Mouse (Mus musculus) spleen, postnatal 36 days (tissue): ENCODE data around the gene Gsg1.

Source experiments
- DNase-seq, 2 experiments: peaks; one replicate each; pipeline ENCODE4 v3.0.0; 2022; ENCODE audit warnings: low spot score in 2 of 2, mixed read lengths in 1 of 2

The Gsg1 gene

DNA sequence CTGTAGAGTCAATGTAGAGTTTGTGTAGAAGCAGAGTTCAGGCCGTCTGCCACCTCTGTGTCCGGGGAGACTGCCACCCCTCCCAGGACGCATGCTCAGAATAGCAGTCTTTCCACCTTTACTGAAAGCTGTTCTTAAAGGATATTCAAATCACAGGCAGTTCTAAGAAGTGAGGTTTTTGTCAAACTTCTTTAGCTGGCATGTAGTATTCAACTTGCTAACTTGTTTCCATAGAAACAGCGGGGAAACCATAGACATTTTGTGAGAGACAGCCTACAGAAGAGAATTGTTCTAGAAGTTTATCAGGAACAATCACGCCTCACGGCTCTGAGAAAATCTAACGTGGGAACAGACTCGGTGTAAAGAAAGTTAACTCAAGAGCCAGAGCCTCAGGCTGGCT, 47.2 kb downstream of the Gsg1 start:
- no peak for DNase-seq

- DNase-seq, result no peak
Observed at GRCm38 (mm10) chr6:135205802-135206201, 48.3 kb downstream of the Gsg1 start.

GRCm38 (mm10) chr6:135204869-135205268, 49.3 kb downstream of the Gsg1 start:
- DNase-seq, result no peak

- DNase-seq, result no peak
Observed at GRCm38 (mm10) chr6:135203737-135204136, 50.4 kb downstream of the Gsg1 start.

GRCm38 (mm10) chr6:135202668-135203067, 51.5 kb downstream of the Gsg1 start:
- no peak for DNase-seq

DNA sequence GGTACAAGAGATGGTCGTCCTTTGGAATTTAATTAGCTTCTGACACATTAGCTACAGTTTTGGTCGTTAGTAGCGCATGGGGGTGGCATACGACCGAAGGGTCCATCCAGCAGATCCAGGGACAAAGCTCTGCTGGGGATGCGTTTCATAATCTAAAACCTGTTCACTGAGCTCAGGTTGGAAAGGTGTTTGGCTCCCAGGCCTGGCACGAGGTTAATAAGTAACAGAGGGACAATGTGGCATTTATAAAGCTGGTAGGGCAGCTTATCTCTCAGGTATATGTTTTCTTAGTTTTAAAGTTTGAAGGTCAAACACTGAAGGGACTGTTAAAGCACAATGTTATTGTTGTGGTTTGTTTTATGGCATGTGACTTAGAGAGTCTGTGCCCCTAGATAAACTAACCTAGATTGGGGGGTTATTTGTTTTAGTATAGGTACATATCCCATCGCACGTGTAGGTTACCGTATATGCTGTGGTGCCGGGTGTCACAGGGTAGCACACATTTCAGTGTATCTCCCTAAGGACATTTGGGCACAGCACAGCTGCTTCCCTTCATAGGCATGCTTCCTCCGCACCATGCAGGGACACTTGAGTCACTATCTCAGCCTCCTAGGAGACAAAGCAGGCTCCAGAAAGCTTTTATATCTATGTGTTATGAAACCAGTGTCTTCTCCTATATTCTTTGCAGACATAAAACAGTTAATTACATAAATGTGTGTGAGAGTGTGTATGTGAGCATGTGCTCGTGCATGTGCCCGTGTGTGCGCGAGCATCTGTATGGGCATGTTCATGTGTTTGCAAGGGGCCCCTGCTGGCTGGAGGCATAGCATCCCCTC, 53.8 kb downstream of the Gsg1 start:
- no peak for DNase-seq

GRCm38 (mm10) chr6:135198726-135199125, 55.4 kb downstream of the Gsg1 start:
- no peak for DNase-seq

DNA sequence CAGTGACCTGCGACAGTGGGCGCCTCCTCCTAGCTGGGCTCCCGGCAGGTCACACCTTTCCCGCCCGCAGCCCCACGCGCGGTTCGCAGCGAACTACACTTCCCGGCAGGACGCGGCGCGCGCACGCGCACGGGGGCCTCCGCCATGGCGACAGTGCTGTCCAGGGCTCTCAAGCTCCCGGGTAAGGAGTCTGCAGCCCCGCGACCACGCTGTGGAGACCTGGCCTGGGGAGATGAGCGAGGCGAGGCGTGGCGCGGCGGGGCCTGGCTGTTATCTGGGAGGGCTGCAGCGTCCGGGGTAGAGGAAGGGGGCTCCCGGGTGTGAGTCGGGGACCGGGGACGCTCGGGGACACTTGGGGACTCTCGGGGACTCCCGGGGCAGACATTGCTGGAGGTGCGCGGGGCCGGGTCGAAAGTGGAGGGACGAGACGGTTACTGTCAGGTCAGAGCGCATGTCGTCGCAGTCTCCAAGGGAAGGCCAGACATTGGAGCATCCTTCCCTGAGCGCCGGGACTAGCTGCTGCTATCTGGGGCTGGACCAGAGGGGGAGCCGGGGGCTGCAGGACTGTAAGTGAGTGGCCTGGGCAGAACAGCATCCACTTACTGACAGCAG, 56.1 kb downstream of the Gsg1 start, which contains the start of the genes Fam234b and Hebp1:
Fam234b (plus strand) TSS at position 57 of the 612 bp plus-strand sequence.
Hebp1 (minus strand) TSS at position 102 of the 612 bp plus-strand sequence.
- DNase-seq, result peak; percentile 85 to 88

GRCm38 (mm10) chr6:135197446-135197845, 56.7 kb downstream of the Gsg1 start:
- DNase-seq, result no peak

DNA sequence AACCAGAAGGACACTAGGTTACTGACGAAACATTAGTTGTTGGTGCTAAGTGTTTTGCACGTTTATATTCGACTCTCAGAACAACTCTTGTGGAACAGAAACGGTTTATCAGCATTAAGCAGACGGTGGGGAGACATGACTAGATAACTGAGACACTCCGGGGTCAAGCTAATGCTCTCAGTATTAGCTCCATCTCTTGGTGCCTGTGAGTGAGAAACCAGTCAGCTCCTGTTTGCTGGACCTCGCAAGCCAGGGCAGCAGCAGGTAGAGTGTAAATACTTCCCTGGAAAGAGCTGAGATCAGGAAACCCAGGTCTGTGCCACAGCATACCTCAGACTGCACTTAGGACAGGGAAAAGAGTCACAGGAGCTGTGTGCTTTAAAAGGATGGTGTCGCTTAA, 57.4 kb downstream of the Gsg1 start:
- DNase-seq, result peak; percentile 45 to 73

- peak; percentile 24 to 50 for DNase-seq
Observed at GRCm38 (mm10) chr6:135194907-135195306, 59.2 kb downstream of the Gsg1 start.

DNA sequence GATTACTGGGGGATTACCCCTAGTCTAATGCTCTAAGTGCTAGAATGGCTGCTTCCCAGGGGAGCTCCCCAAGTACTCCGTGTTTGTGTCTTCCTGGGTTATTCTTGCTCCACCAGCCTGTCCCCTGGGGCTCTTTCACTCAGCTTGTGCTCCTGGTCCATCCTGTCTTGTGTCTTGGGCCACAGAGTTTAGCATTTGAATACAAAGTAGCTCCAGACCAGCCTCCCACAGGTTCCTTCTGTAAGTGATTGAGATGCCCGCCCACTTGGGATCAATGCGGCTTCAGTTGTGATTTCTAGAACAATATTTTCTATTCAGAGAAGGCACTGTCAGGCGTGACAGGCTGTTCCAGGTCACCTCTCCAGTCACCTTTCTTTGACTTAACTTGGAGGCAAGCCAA, 60.4 kb downstream of the Gsg1 start:
- DNase-seq, result no peak

GRCm38 (mm10) chr6:135192993-135193392, 61.2 kb downstream of the Gsg1 start:
- no peak for DNase-seq

GRCm38 (mm10) chr6:135191906-135192305, 62.2 kb downstream of the Gsg1 start:
- no peak for DNase-seq

GRCm38 (mm10) chr6:135190122-135190521, 64.0 kb downstream of the Gsg1 start:
- DNase-seq, result no peak

DNA sequence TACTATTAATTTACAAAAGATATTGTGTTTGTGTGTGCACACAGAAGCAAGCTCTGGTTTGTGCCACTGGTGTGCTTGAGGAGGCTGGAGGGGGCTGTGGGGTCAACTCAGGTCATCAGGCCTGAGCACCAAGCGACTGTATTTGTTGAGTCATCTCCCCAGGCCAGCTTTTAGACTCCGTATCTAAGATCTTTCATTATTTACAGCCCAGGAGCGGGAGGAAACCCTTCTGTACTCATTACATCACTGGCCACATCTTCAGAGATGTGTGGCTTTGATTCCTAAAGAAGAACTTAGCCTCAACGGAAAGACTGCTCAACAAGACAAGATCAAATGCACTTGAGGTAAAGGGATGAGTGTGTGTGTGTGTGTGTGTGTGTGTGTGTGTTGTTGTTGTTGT, 65.5 kb downstream of the Gsg1 start:
- DNase-seq, result no peak
